In genomic region chr6:116338520-116338919, GRCm38 (mm10) we compare ENCODE assay signal across 8 mouse cellular contexts. TPM values are rescaled to one million over a fixed set of nuclear protein-coding genes. Genes with fewer than 3 reads are reported as not detected.
A peak's percentile ranks its signal among the peaks of the same experiment; 100 is the strongest.
DNase-seq lines count a peak whose midpoint lies in the region; ATAC-seq and TF ChIP-seq lines count a peak whose summit lies in the region.

No protein-coding gene starts in this region.

- no peak for TF ChIP-seq CTCF in heart, adult 2 months (IDR thresholded peaks at IDR 0.05)
- no peak for TF ChIP-seq CTCF in thymus, adult 2 months (IDR thresholded peaks at IDR 0.05; ENCODE audit: borderline replicate concordance, control insufficient read depth, extremely low read depth, insufficient read depth, low read length, poor library complexity)

- H3K27me3 ChIP-seq in heart, adult 2 months (ENCODE audit: control insufficient read depth, insufficient read depth, low read length): no peaks in the 10 kb centered on the region
- peaks cover 6% of the 10 kb centered on the region; the same call in 1 of the 2 replicates for H3K27me3 ChIP-seq in thymus, adult 2 months (ENCODE audit: control insufficient read depth, insufficient read depth, low read length)
- 0 out of 2 replicates have a peak, but pooled peaks cover 12% of the 10 kb centered on the region for H3K27me3 ChIP-seq in liver, embryonic 13.5 days

- TF ChIP-seq EP300 in heart, adult 2 months (IDR thresholded peaks at IDR 0.05; ENCODE audit: insufficient read depth, low read depth, low read length): no peak

- peak overlapping the region; percentile 71 for H3K27ac ChIP-seq in heart, adult 2 months
- H3K27ac ChIP-seq in thymus, adult 2 months (ENCODE audit: control insufficient read depth, insufficient read depth, low read length): no peak overlapping the region
- peak overlapping the region; percentile 89 for H3K27ac ChIP-seq in liver, embryonic 13.5 days

- WGBS in heart, adult 2 months: 7% methylated on average over 8 of the region's 8 CpGs
- 9% methylated on average over 8 of the region's 8 CpGs for WGBS in thymus, adult 2 months
- WGBS in liver, embryonic 13.5 days (ENCODE audit: insufficient replicate concordance): 6% methylated on average over 8 of the region's 8 CpGs

- H3K9me3 ChIP-seq in liver, embryonic 13.5 days (replicated peaks): no peaks in the 10 kb centered on the region

- no peak for DNase-seq in heart, adult 2 months
- no peak for DNase-seq in heart, adult 8-10 months (ENCODE audit: low spot score)
- DNase-seq in thymus, adult 2 months: no peak
- DNase-seq in thymus, postnatal 25 days: no peak
- DNase-seq in liver, embryonic 13.5 days: no peak
- no peak for DNase-seq in adrenal gland, postnatal 36 days
- no peak for DNase-seq in left cerebral cortex, adult 11 months (ENCODE audit: low spot score)
- no peak for DNase-seq in kidney, postnatal 36 days

- H3K4me1 ChIP-seq in heart, adult 2 months (ENCODE audit: control insufficient read depth, insufficient read depth, low read length): no peaks in the 10 kb centered on the region
- H3K4me1 ChIP-seq in thymus, adult 2 months (replicated peaks; ENCODE audit: control insufficient read depth, insufficient read depth, low read length): peaks cover 8% of the 10 kb centered on the region
- peaks cover 51% of the 10 kb centered on the region for H3K4me1 ChIP-seq in liver, embryonic 13.5 days (replicated peaks)

- peaks cover 2% of the 10 kb centered on the region for H3K79me2 ChIP-seq in heart, adult 2 months (replicated peaks; ENCODE audit: control insufficient read depth, insufficient read depth, low read length)

- intact Hi-C loops in heart, adult 2 months (cut with DNase I): no loop called here

- TF ChIP-seq POLR2A in heart, adult 2 months (IDR thresholded peaks at IDR 0.05; ENCODE audit: insufficient read depth, low read depth, low read length): no peak
- TF ChIP-seq POLR2A in thymus, adult 2 months (IDR thresholded peaks at IDR 0.05; ENCODE audit: control insufficient read depth, extremely low read depth, insufficient read depth, low read length, poor library complexity): no peak

- H3K36me3 ChIP-seq in heart, adult 2 months (ENCODE audit: control insufficient read depth, insufficient read depth, low read length): no peaks in the 10 kb centered on the region
- no peaks in the 10 kb centered on the region for H3K36me3 ChIP-seq in thymus, adult 2 months (ENCODE audit: control insufficient read depth, insufficient read depth, low read length)
- peaks cover 18% of the 10 kb centered on the region for H3K36me3 ChIP-seq in liver, embryonic 13.5 days

- peak overlapping the region; percentile 71 for H3K4me2 ChIP-seq in liver, embryonic 13.5 days

- H3K4me3 ChIP-seq in heart, adult 2 months: peak overlapping the region; percentile 90
- H3K4me3 ChIP-seq in thymus, adult 2 months (ENCODE audit: control insufficient read depth, insufficient read depth, low read length): peak overlapping the region; percentile 85; the same call in 1 of the 2 replicates
- H3K4me3 ChIP-seq in liver, embryonic 13.5 days (replicated peaks): peak overlapping the region; percentile 94

- ATAC-seq in liver, embryonic 13.5 days (ENCODE audit: low read depth): no peak

- peak overlapping the region; percentile 79; the same call in 1 of the 2 replicates for H3K9ac ChIP-seq in heart, adult 2 months (ENCODE audit: low read depth, low read length)
- H3K9ac ChIP-seq in liver, embryonic 13.5 days: peak overlapping the region; percentile 89

RNA-seq across cellular contexts. Expression of gene March8, which starts 0.7 kb away (rescaled TPM):
- total RNA-seq in heart, adult 2 months (2021): 10 to 100 TPM; 38.4 to 43.9 TPM
- polyA plus RNA-seq in heart, adult 2 months (2012; rRNA removed): 27.8 and 46.2 TPM in 2 replicates
- total RNA-seq in heart, adult 8-10 months (2022): 10 to 100 TPM; 43.4 to 45.4 (median 44.6) TPM
- 14.8 and 18.2 TPM in 2 replicates for polyA plus RNA-seq in thymus, adult 2 months (2012; rRNA removed)
- polyA plus RNA-seq in liver, embryonic 13.5 days (2015; fragmentation: Nextera tagmentation; extraction: Ambion mirVana): 76.9 and 92.7 TPM in 2 replicates
- 10 to 100 TPM; 52.1 to 71.6 TPM for total RNA-seq in adrenal gland, postnatal 36 days (2021)
